Mouse (Mus musculus) layer of hippocampus, postnatal 25 days (tissue): Measurements from ENCODE around the gene Fhdc1. TPM values are rescaled to one million over a fixed set of nuclear protein-coding genes. Genes with fewer than 3 reads are reported as not detected.

ENCODE experiments used
- DNase-seq, 2 experiments: peaks; one replicate each; pipeline ENCODE4 v3.0.0; 2022; ENCODE audit warnings: mixed read lengths in 2 of 2, low spot score in 1 of 2; ENCODE audit errors: extremely low spot score in 1 of 2
- total RNA-seq, 2 experiments: library from RNA; stranded (reverse); gene quantifications; 2 replicates each; pipeline ENCODE4 v1.2.3; 2021

The Fhdc1 gene
- total RNA-seq = 1 to 10 TPM; 2.0 to 2.9 TPM

GRCm38 (mm10) chr3:84480006-84480897 lies at the start of gene Fhdc1:
Fhdc1 (minus strand) TSS chr3:84480429.
- DNase-seq = peak; percentile 12 to 29

- no peak for DNase-seq
Measured at GRCm38 (mm10) chr3:84529021-84529420, 48.8 kb upstream of the Fhdc1 start.

GRCm38 (mm10) chr3:84524952-84525351 lies 44.7 kb upstream of the Fhdc1 start:
- DNase-seq = no peak

- no peak for DNase-seq
Measured at GRCm38 (mm10) chr3:84516163-84516562, 35.9 kb upstream of the Fhdc1 start.

GRCm38 (mm10) chr3:84512774-84513515 lies 32.7 kb upstream of the Fhdc1 start:
- no peak for DNase-seq

GRCm38 (mm10) chr3:84505193-84505592 lies 25.0 kb upstream of the Fhdc1 start:
- no peak for DNase-seq

- no peak for DNase-seq
Measured at GRCm38 (mm10) chr3:84504291-84504690, 24.1 kb upstream of the Fhdc1 start.

GRCm38 (mm10) chr3:84502101-84502500 lies 21.9 kb upstream of the Fhdc1 start:
- no peak for DNase-seq

GRCm38 (mm10) chr3:84500491-84500890 lies 20.3 kb upstream of the Fhdc1 start:
- DNase-seq = no peak

- no peak for DNase-seq
Measured at GRCm38 (mm10) chr3:84497718-84498117, 17.5 kb upstream of the Fhdc1 start.

GRCm38 (mm10) chr3:84492657-84493056 lies 12.4 kb upstream of the Fhdc1 start:
- DNase-seq = no peak

- DNase-seq = no peak
Measured at GRCm38 (mm10) chr3:84492148-84492547, 11.9 kb upstream of the Fhdc1 start.

- no peak for DNase-seq
Measured at GRCm38 (mm10) chr3:84488716-84489115, 8.5 kb upstream of the Fhdc1 start.

GRCm38 (mm10) chr3:84484891-84485290 lies 4.7 kb upstream of the Fhdc1 start:
- no peak for DNase-seq

GRCm38 (mm10) chr3:84484333-84484732 lies 4.1 kb upstream of the Fhdc1 start:
- DNase-seq = no peak

GRCm38 (mm10) chr3:84482121-84482520 lies 1.9 kb upstream of the Fhdc1 start:
- no peak for DNase-seq

GRCm38 (mm10) chr3:84481104-84481503 lies 875 bp upstream of the Fhdc1 start:
- DNase-seq = peak in 1 of 2 experiments; percentile 20

GRCm38 (mm10) chr3:84479293-84480005 lies 780 bp downstream of the Fhdc1 start:
- peak in 1 of 2 experiments; percentile 33 for DNase-seq

- no peak for DNase-seq
Measured at GRCm38 (mm10) chr3:84478896-84479292, 1.3 kb downstream of the Fhdc1 start.

GRCm38 (mm10) chr3:84478195-84478594 lies 2.0 kb downstream of the Fhdc1 start:
- no peak for DNase-seq

GRCm38 (mm10) chr3:84477498-84477897 lies 2.7 kb downstream of the Fhdc1 start:
- DNase-seq = no peak
